ENCODE assay signal across 15 mouse cellular contexts in genomic region chr8:61421606-61422005, GRCm38 (mm10).
A peak's percentile ranks its signal among the peaks of the same experiment; 100 is the strongest.
DNase-seq lines count a peak whose midpoint lies in the region; ATAC-seq lines count a peak whose summit lies in the region.
"Had no signal": no experiment of that assay in that cellular context is flagged by ENCODE, and none has a peak within 500 bp of the region (broad histone marks: within the 10 kb centered on the region; RNA-seq: fewer than 3 reads in every experiment).

No protein-coding gene starts in this region.

- no peaks in the 10 kb centered on the region for H3K36me3 ChIP-seq in embryonic facial prominence, embryonic 10.5 days (replicated peaks)
- H3K36me3 ChIP-seq: G1E; liver, embryonic 15.5 days had no signal

- intact Hi-C loops in left cerebral cortex, postnatal 4 days (cut with DNase I), result no loop called here

- DNase-seq in cerebellum, postnatal 10 days, result peak; percentile 74 to 81
- no peak for DNase-seq in cerebellum, adult 18-20 months
- peak; percentile 32 for DNase-seq in embryonic facial prominence, embryonic 10.5 days (ENCODE audit: low spot score)
- peak; percentile 67 to 75 for DNase-seq in layer of hippocampus, adult 8-10 months (ENCODE audit: low spot score in 2 of 2)
- peak; percentile 48 for DNase-seq in left cerebral cortex, postnatal 4 days
- DNase-seq in gastrocnemius, adult 18-20 months (ENCODE audit: low spot score), result no peak
- no peak for DNase-seq in adrenal gland, postnatal 25 days
- DNase-seq: cerebellum, adult 8-10 months; gastrocnemius, postnatal 10 days; heart, postnatal 14 days; kidney, adult 8-10 months; thymus, postnatal 4 days had no signal

- 59% methylated on average over 11 of the region's 11 CpGs for WGBS in embryonic facial prominence, embryonic 10.5 days

- ATAC-seq in granulocyte monocyte progenitor cell, adult 5-6 weeks (replicated peaks; ENCODE audit: poor library complexity, severe bottlenecking), result no peak

- H3K4me3 ChIP-seq in embryonic facial prominence, embryonic 10.5 days, result peak overlapping the region; percentile 0; the same call in 1 of the 2 replicates
- H3K4me3 ChIP-seq: liver, embryonic 15.5 days had no signal

- H3K4me1 ChIP-seq in embryonic facial prominence, embryonic 10.5 days, result peaks cover 24% of the 10 kb centered on the region
- H3K4me1 ChIP-seq: liver, embryonic 15.5 days had no signal

- H3K9me3 ChIP-seq in embryonic facial prominence, embryonic 10.5 days, result 0 out of 2 replicates have a peak, but pooled peaks cover 2% of the 10 kb centered on the region
- H3K9me3 ChIP-seq: liver, embryonic 15.5 days had no signal

- H3K27me3 ChIP-seq in embryonic facial prominence, embryonic 10.5 days (replicated peaks; ENCODE audit: low read depth, poor library complexity, severe bottlenecking), result no peaks in the 10 kb centered on the region
- H3K27me3 ChIP-seq: liver, embryonic 15.5 days had no signal

- no peak overlapping the region for H3K27ac ChIP-seq in embryonic facial prominence, embryonic 10.5 days (replicated peaks)
- H3K27ac ChIP-seq: liver, embryonic 15.5 days had no signal

Comparison
In these comparisons a context has a peak if more than half of its experiments do, and no peak if none do; other contexts are left out.
1. DNase-seq: peak in cerebellum, postnatal 10 days (2 of 2), embryonic facial prominence, embryonic 10.5 days (single experiment), layer of hippocampus, adult 8-10 months (2 of 2) and left cerebral cortex, postnatal 4 days (single experiment); none in cerebellum, adult 18-20 months (0 of 2), gastrocnemius, adult 18-20 months (single experiment) and adrenal gland, postnatal 25 days (single experiment).